Mouse (Mus musculus) activated CD4-positive, CD25-positive, alpha-beta regulatory T cell, adult 4 months (primary cell): ENCODE results near the gene Gm9513. TPM values are rescaled to one million over a fixed set of nuclear protein-coding genes. Genes with fewer than 3 reads are reported as not detected.

Experiments
- ATAC-seq: one replicate; pipeline ENCODE4 v1.8.0; 2017
- polyA plus RNA-seq, 2 experiments: library from polyadenylated mRNA; unstranded; fragments of 100-300 nt; shearing (Covaris generic); gene quantifications; one replicate each; pipeline ENCODE4 v1.2.1; 2017

The Gm9513 gene
- polyA plus RNA-seq, result not detected

DNA sequence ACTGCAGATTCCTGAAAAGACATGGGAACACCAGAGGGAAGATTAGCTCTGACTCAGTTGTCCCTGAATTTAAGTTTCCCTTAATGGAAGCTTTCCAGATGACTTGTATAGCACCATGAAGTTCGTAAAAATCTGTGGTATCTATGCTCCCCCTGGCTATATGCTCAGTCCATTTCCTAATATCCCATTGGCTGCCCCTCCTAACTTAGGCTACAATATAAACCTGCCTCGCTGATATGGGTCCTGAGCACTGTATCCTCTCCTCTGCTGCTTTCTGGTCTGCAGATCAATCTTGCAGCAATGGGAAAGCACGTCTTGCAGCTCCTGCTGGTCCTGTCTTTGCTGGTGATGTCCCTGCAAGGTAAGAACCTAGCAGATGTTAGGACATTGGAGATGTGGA is at the start of gene Gm9513:
Gm9513 (plus strand) TSS at position 301 of the 400 bp plus-strand sequence.
- no peak for ATAC-seq

DNA sequence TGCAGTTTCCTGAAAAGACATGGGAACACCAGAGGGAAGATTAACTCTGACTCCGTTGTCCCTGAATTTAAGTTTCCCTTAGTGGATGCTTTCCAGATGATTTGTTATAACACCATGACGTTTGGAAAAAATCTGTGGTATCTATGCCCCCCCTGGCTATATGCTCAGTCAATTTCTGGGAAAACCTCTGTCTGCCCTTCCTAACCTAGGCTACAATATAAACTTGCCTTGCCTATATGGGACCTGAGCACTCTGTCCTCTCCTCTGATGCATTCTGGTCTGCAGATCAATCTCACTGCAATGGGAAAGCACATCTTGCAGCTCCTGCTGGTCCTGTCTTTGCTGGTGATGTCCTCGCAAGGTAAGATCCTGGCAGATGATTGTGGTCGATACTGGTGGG is 43.9 kb upstream of the Gm9513 start, which contains the start of gene Gm7257:
Gm7257 (plus strand) TSS at position 301 of the 400 bp plus-strand sequence.
- no peak for ATAC-seq

DNA sequence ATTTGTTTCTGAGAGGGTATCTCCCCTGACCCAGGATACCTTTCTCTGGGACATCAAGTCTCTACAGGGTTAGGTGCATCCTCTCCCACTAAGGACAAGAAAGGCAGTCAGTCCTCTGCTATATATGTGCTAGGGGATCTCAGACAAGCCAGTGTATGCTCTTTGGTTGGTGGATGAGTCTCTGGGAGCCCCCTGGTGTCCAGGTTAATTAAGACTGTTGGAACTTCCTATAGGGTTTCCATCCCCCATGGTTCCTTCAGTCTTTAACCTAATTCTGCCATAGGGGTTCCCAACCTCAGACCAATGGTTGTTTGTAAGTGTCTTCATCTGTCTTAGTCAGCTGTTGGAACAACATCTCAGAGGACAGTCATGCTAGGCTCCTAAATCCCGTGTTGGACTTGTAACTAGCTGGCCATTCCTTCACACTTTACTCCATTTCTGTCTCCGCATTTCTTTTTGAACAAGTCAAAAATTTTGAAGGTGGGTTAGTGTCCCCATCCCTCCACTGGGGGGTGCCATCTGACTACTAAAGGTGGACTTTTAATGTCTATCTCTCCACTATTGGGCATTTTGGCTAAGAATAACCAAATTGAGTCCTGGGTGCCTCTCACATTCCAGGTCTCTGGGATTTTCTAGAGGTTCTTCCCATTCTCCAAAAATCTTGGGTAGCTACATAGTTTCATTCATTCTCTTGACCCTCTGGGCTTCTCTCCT is 40.2 kb upstream of the Gm9513 start:
- no peak for ATAC-seq

DNA sequence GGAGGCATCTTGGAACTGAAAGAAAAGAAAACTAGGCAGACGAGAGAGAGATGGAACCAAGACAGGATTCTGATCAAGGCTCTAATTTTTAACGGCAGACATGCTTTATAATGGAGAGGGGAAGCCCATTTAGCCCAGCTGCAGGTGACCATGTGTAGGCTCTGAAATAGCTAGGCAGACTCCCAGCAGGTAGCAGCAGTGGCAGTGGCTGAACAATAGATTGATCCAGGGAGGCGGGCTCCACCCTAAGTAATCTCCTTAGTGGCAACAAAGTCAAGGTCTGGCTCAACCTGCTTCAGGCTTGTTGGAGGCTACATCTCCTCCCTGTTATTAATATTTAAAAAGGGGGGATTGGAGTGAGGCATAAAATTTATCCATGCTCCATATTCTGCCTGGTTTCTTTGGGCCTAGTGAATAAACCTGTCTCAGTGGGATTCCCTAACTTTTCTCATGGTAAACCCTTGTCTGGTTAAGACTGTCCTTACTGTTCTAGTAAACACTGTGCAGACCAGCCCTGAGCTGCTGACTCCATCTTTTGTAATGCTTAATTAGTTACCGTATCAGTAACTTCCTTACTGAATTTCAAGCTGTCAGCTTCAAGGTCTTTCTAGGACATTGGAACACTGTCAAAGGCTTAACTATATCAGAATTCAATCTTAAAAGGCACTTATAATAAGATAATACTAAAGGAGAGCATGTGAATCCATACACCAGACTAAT is 19.2 kb downstream of the Gm9513 start:
- ATAC-seq, result no peak

DNA sequence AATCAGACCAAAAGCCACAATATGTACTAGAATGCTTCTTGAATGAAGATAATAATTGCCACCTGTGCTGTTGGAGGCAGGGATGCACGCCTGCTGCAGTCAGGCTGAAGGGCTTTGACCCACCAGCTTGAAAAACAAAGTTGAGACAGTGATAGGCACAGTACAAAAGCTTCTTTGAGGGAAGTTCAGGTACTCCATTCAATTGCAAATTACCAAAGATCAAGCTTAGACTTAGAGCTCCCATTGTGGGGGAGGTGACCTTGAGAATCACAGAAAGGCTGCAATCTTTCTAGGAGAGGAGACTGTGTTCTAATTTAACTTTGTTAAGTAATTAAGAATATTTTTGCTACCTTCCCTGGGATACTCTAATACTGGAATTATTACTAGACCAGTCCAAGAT is 20.4 kb downstream of the Gm9513 start:
- no peak for ATAC-seq

DNA sequence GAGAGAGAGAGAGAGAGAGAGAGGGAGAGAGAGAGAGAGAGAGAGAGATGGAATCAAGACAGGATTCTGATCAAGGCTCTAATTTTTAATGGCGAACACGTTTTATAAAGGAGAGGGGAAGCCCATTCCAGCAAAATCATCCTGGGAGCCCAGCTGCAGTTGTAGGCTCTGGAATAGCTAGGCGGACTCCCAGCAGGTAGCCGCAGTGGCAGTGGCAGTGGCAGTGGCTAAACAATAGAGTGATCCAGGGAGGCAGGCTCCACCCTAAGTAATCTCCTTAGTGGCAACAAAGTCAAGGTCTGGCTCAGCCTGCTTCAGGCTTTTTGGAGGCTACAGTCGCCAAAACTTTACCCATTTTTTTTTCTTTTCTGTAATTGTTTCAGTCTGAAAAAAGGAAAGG is 28.8 kb downstream of the Gm9513 start:
- ATAC-seq, result no peak

Other genes starting within 250 kb of the Gm9513 start
- gene Gm7257, start 43.8 kb upstream of the Gm9513 start, polyA plus RNA-seq, result not detected
- gene Gm5615, start 66.3 kb downstream of the Gm9513 start, polyA plus RNA-seq, result not detected
- not detected for gene Gm17689, start 107.0 kb downstream of the Gm9513 start, polyA plus RNA-seq
- not detected for gene A630095E13Rik, start 167.7 kb downstream of the Gm9513 start, polyA plus RNA-seq
- not detected for gene Acrv1, start 217.6 kb downstream of the Gm9513 start, polyA plus RNA-seq